Mouse (Mus musculus) megakaryocyte-erythroid progenitor cell, adult 5-6 weeks (primary cell): ENCODE data around the gene 2310050C09Rik. TPM values are rescaled to one million over a fixed set of nuclear protein-coding genes. Genes with fewer than 3 reads are reported as not detected.

ENCODE experiments used
- ATAC-seq: replicated peaks from 2 replicates; pipeline ENCODE4 v1.8.0; 2016; ENCODE audit warnings: mild to moderate bottlenecking, inconsistent platforms; ENCODE audit not compliant: severe bottlenecking, poor library complexity, low FRiP score, low TSS enrichment
- total RNA-seq, 2 experiments: library from RNA; stranded (forward) in 1 of 2; stranded (reverse) in 1 of 2; fragments of 200-1000, 215-1000 nt in 1 of 2; fragments of >200 nt in 1 of 2; fragmentation: Nextera tagmentation in 1 of 2; gene quantifications; 2 replicates each; pipeline ENCODE4 v1.2.3; 2014 to 2017

2310050C09Rik gene
- total RNA-seq (2014; fragmentation: Nextera tagmentation) (not detected in 2 replicates), total RNA-seq (2017) (not detected in 2 replicates)

GRCm38 (mm10) chr3:92870116-92870515 is at the start of gene 2310050C09Rik:
TSS of gene 2310050C09Rik (minus strand) at chr3:92870216.
- ATAC-seq: no peak

GRCm38 (mm10) chr3:92907571-92907970 is 37.6 kb upstream of the 2310050C09Rik start:
- ATAC-seq: no peak

- ATAC-seq: no peak
Observed at GRCm38 (mm10) chr3:92905182-92905581, 35.2 kb upstream of the 2310050C09Rik start.

GRCm38 (mm10) chr3:92903640-92904039 is 33.6 kb upstream of the 2310050C09Rik start:
- no peak for ATAC-seq

GRCm38 (mm10) chr3:92902992-92903391 is 33.0 kb upstream of the 2310050C09Rik start:
- ATAC-seq: no peak

GRCm38 (mm10) chr3:92894489-92894888 is 24.5 kb upstream of the 2310050C09Rik start:
- ATAC-seq: no peak

- no peak for ATAC-seq
Observed at GRCm38 (mm10) chr3:92894063-92894462, 24.0 kb upstream of the 2310050C09Rik start.

- no peak for ATAC-seq
Observed at GRCm38 (mm10) chr3:92874180-92874579, 4.2 kb upstream of the 2310050C09Rik start.

- no peak for ATAC-seq
Observed at GRCm38 (mm10) chr3:92851186-92851585, 18.8 kb downstream of the 2310050C09Rik start, which contains the start of gene Lce1l. TSS of gene Lce1l (minus strand) at chr3:92851286.

- no peak for ATAC-seq
Observed at GRCm38 (mm10) chr3:92827108-92827507, 42.9 kb downstream of the 2310050C09Rik start, which contains the start of gene Kprp. TSS of gene Kprp (minus strand) at chr3:92827247.

- ATAC-seq: no peak
Observed at GRCm38 (mm10) chr3:92825808-92826207, 44.2 kb downstream of the 2310050C09Rik start.

Other genes with a start within 250 kb of the 2310050C09Rik start
- gene Lce6a, start 248.6 kb downstream of the 2310050C09Rik start, total RNA-seq (2014; fragmentation: Nextera tagmentation): not detected in 2 replicates
- gene Lce6a, start 248.6 kb downstream of the 2310050C09Rik start, total RNA-seq (2017): not detected in 2 replicates
- gene Lce1a1, start 221.9 kb downstream of the 2310050C09Rik start, total RNA-seq (2014; fragmentation: Nextera tagmentation): not detected in 2 replicates
- gene Lce1a1, start 221.9 kb downstream of the 2310050C09Rik start, total RNA-seq (2017): not detected in 2 replicates
- gene Lce1b, start 213.3 kb downstream of the 2310050C09Rik start, total RNA-seq (2014; fragmentation: Nextera tagmentation): not detected in 2 replicates
- not detected in 2 replicates for gene Lce1b, start 213.3 kb downstream of the 2310050C09Rik start, total RNA-seq (2017)
- gene Lce1a2, start 199.9 kb downstream of the 2310050C09Rik start, total RNA-seq (2014; fragmentation: Nextera tagmentation): not detected in 2 replicates
- not detected in 2 replicates for gene Lce1a2, start 199.9 kb downstream of the 2310050C09Rik start, total RNA-seq (2017)
- gene Lce1c, start 191.0 kb downstream of the 2310050C09Rik start, total RNA-seq (2014; fragmentation: Nextera tagmentation): not detected in 2 replicates
- gene Lce1c, start 191.0 kb downstream of the 2310050C09Rik start, total RNA-seq (2017): not detected in 2 replicates
- gene Lce1d, start 183.0 kb downstream of the 2310050C09Rik start, total RNA-seq (2014; fragmentation: Nextera tagmentation): not detected in 2 replicates
- not detected in 2 replicates for gene Lce1d, start 183.0 kb downstream of the 2310050C09Rik start, total RNA-seq (2017)
- gene Lce1e, start 161.1 kb downstream of the 2310050C09Rik start, total RNA-seq (2014; fragmentation: Nextera tagmentation): not detected in 2 replicates
- gene Lce1e, start 161.1 kb downstream of the 2310050C09Rik start, total RNA-seq (2017): not detected in 2 replicates
- gene Lce1f, start 149.9 kb downstream of the 2310050C09Rik start, total RNA-seq (2014; fragmentation: Nextera tagmentation): not detected in 2 replicates
- gene Lce1f, start 149.9 kb downstream of the 2310050C09Rik start, total RNA-seq (2017): not detected in 2 replicates
- not detected in 2 replicates for gene Gm38119, start 131.1 kb downstream of the 2310050C09Rik start, total RNA-seq (2014; fragmentation: Nextera tagmentation)
- gene Gm38119, start 131.1 kb downstream of the 2310050C09Rik start, total RNA-seq (2017): not detected in 2 replicates
- gene Lce1g, start 117.9 kb downstream of the 2310050C09Rik start, total RNA-seq (2014; fragmentation: Nextera tagmentation): not detected in 2 replicates
- gene Lce1g, start 117.9 kb downstream of the 2310050C09Rik start, total RNA-seq (2017): not detected in 2 replicates
- not detected in 2 replicates for gene Lce1h, start 105.2 kb downstream of the 2310050C09Rik start, total RNA-seq (2014; fragmentation: Nextera tagmentation)
- gene Lce1h, start 105.2 kb downstream of the 2310050C09Rik start, total RNA-seq (2017): not detected in 2 replicates
- gene Lce1i, start 91.3 kb downstream of the 2310050C09Rik start, total RNA-seq (2014; fragmentation: Nextera tagmentation): not detected in 2 replicates
- gene Lce1i, start 91.3 kb downstream of the 2310050C09Rik start, total RNA-seq (2017): not detected in 2 replicates
- gene Lce1j, start 79.7 kb downstream of the 2310050C09Rik start, total RNA-seq (2014; fragmentation: Nextera tagmentation): not detected in 2 replicates
- gene Lce1j, start 79.7 kb downstream of the 2310050C09Rik start, total RNA-seq (2017): not detected in 2 replicates
- not detected in 2 replicates for gene Lce1k, start 62.3 kb downstream of the 2310050C09Rik start, total RNA-seq (2014; fragmentation: Nextera tagmentation)
- not detected in 2 replicates for gene Lce1k, start 62.3 kb downstream of the 2310050C09Rik start, total RNA-seq (2017)
- not detected in 2 replicates for gene Kprp, start 43.0 kb downstream of the 2310050C09Rik start, total RNA-seq (2014; fragmentation: Nextera tagmentation)
- gene Kprp, start 43.0 kb downstream of the 2310050C09Rik start, total RNA-seq (2017): not detected in 2 replicates
- not detected in 2 replicates for gene Lce1l, start 18.9 kb downstream of the 2310050C09Rik start, total RNA-seq (2014; fragmentation: Nextera tagmentation)
- not detected in 2 replicates for gene Lce1l, start 18.9 kb downstream of the 2310050C09Rik start, total RNA-seq (2017)
- not detected in 2 replicates for gene Lce3a, start 56.0 kb upstream of the 2310050C09Rik start, total RNA-seq (2014; fragmentation: Nextera tagmentation)
- gene Lce3a, start 56.0 kb upstream of the 2310050C09Rik start, total RNA-seq (2017): not detected in 2 replicates
- gene Lce3b, start 62.8 kb upstream of the 2310050C09Rik start, total RNA-seq (2014; fragmentation: Nextera tagmentation): not detected in 2 replicates
- not detected in 2 replicates for gene Lce3b, start 62.8 kb upstream of the 2310050C09Rik start, total RNA-seq (2017)
- gene Lce3c, start 74.3 kb upstream of the 2310050C09Rik start, total RNA-seq (2014; fragmentation: Nextera tagmentation): not detected in 2 replicates
- not detected in 2 replicates for gene Lce3c, start 74.3 kb upstream of the 2310050C09Rik start, total RNA-seq (2017)
- gene Lce3d, start 87.2 kb upstream of the 2310050C09Rik start, total RNA-seq (2014; fragmentation: Nextera tagmentation): not detected in 2 replicates
- not detected in 2 replicates for gene Lce3d, start 87.2 kb upstream of the 2310050C09Rik start, total RNA-seq (2017)
- gene Lce3e, start 96.8 kb upstream of the 2310050C09Rik start, total RNA-seq (2014; fragmentation: Nextera tagmentation): not detected in 2 replicates
- not detected in 2 replicates for gene Lce3e, start 96.8 kb upstream of the 2310050C09Rik start, total RNA-seq (2017)
- gene Lce3f, start 122.0 kb upstream of the 2310050C09Rik start, total RNA-seq (2014; fragmentation: Nextera tagmentation): not detected in 2 replicates
- gene Lce3f, start 122.0 kb upstream of the 2310050C09Rik start, total RNA-seq (2017): not detected in 2 replicates
- gene Crct1, start 145.5 kb upstream of the 2310050C09Rik start, total RNA-seq (2014; fragmentation: Nextera tagmentation): not detected in 2 replicates
- gene Crct1, start 145.5 kb upstream of the 2310050C09Rik start, total RNA-seq (2017): not detected in 2 replicates
- not detected in 2 replicates for gene Lce1m, start 148.8 kb upstream of the 2310050C09Rik start, total RNA-seq (2014; fragmentation: Nextera tagmentation)
- gene Lce1m, start 148.8 kb upstream of the 2310050C09Rik start, total RNA-seq (2017): not detected in 2 replicates
- gene Gm4858, start 198.6 kb upstream of the 2310050C09Rik start, total RNA-seq (2014; fragmentation: Nextera tagmentation): not detected in 2 replicates
- not detected in 2 replicates for gene Gm4858, start 198.6 kb upstream of the 2310050C09Rik start, total RNA-seq (2017)